8 mouse cellular contexts compared by ENCODE assay signal in the genomic region with DNA sequence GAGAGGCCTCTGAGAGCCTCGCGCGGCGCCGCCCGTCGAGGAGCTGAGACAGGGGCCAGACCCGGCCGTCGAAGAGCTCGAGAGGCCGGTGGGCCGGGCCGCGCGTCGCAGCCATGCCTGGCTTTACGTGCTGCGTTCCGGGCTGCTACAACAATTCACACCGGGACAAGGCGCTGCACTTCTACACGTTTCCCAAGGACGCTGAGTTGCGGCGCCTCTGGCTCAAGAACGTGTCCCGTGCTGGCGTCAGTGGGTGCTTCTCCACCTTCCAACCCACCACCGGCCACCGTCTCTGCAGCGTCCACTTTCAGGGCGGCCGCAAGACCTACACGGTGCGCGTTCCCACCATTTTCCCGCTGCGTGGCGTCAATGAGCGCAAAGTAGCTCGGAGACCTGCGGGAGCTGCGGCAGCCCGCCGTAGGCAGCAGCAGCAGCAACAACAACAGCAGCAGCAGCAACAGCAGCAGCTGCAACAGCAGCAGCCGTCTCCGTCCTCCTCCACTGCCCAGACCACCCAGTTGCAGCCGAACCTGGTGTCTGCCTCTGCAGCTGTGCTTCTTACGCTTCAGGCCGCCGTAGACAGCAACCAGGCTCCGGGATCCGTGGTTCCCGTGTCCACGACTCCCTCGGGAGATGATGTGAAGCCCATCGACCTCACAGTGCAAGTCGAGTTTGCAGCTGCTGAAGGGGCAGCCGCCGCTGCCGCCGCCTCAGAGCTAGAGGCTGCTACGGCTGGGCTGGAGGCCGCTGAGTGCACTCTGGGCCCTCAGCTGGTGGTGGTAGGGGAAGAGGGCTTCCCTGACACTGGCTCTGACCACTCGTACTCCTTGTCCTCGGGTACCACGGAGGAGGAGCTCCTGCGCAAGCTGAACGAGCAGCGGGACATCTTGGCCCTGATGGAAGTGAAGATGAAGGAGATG. TPM values are rescaled to one million over a fixed set of nuclear protein-coding genes. Genes with fewer than 3 reads are reported as not detected.
DNase-seq lines count a peak whose midpoint lies in the region; ATAC-seq lines count a peak whose summit lies in the region.

No protein-coding gene starts in this region.

- DNase-seq in heart, adult 11 months: peak; percentile 95
- no peak for DNase-seq in heart, adult 8-10 months (ENCODE audit: low spot score)
- DNase-seq in cerebellum, adult 18-20 months: peak; percentile 42 to 46
- DNase-seq in intestine, embryonic 14.5 days (ENCODE audit: low spot score): peak; percentile 82
- DNase-seq in testis, postnatal 10 days (ENCODE audit: low spot score): peak; percentile 67

- peak overlapping the region; percentile 77 for H3K27ac ChIP-seq in intestine, embryonic 14.5 days (ENCODE audit: low read depth)
- H3K27ac ChIP-seq in limb, embryonic 13.5 days: peak overlapping the region; percentile 89
- H3K27ac ChIP-seq in midbrain, embryonic 16.5 days (ENCODE audit: low read length): peak overlapping the region; percentile 84

- H3K9me3 ChIP-seq in intestine, embryonic 14.5 days (ENCODE audit: control insufficient read depth, low read length): no peaks in the 10 kb centered on the region
- H3K9me3 ChIP-seq in limb, embryonic 13.5 days: no peaks in the 10 kb centered on the region
- H3K9me3 ChIP-seq in midbrain, embryonic 16.5 days (replicated peaks; ENCODE audit: control insufficient read depth, low read length, poor library complexity, severe bottlenecking): no peaks in the 10 kb centered on the region

- peak overlapping the region; percentile 84 for H3K4me2 ChIP-seq in intestine, embryonic 14.5 days (ENCODE audit: low read length)
- H3K4me2 ChIP-seq in limb, embryonic 13.5 days (replicated peaks): peak overlapping the region; percentile 97
- H3K4me2 ChIP-seq in midbrain, embryonic 16.5 days (ENCODE audit: low read length): peak overlapping the region; percentile 99

- H3K36me3 ChIP-seq in intestine, embryonic 14.5 days (ENCODE audit: control insufficient read depth, insufficient read depth, low read length): peaks cover 10% of the 10 kb centered on the region; the same call in 1 of the 2 replicates
- H3K36me3 ChIP-seq in limb, embryonic 13.5 days: peaks cover 10% of the 10 kb centered on the region; the same call in 1 of the 2 replicates
- H3K36me3 ChIP-seq in midbrain, embryonic 16.5 days (ENCODE audit: control insufficient read depth, insufficient read depth, low read length): no peaks in the 10 kb centered on the region

- H3K9ac ChIP-seq in intestine, embryonic 14.5 days (ENCODE audit: low read length): peak overlapping the region; percentile 68
- peak overlapping the region; percentile 88 for H3K9ac ChIP-seq in limb, embryonic 13.5 days
- H3K9ac ChIP-seq in midbrain, embryonic 16.5 days (ENCODE audit: low read depth, low read length): peak overlapping the region; percentile 84

- H3K4me3 ChIP-seq in intestine, embryonic 14.5 days (ENCODE audit: low read depth, low read length): peak overlapping the region; percentile 77
- H3K4me3 ChIP-seq in limb, embryonic 13.5 days: peak overlapping the region; percentile 84
- peak overlapping the region; percentile 66 for H3K4me3 ChIP-seq in midbrain, embryonic 16.5 days (ENCODE audit: low read depth, low read length)

- peaks cover 30% of the 10 kb centered on the region for H3K4me1 ChIP-seq in intestine, embryonic 14.5 days (replicated peaks; ENCODE audit: control insufficient read depth, insufficient read depth, low read length)
- H3K4me1 ChIP-seq in limb, embryonic 13.5 days: peaks cover 51% of the 10 kb centered on the region
- H3K4me1 ChIP-seq in midbrain, embryonic 16.5 days (ENCODE audit: control insufficient read depth, insufficient read depth, low read length): peaks cover 39% of the 10 kb centered on the region

- H3K27me3 ChIP-seq in intestine, embryonic 14.5 days (replicated peaks; ENCODE audit: control insufficient read depth, insufficient read depth, low read length): no peaks in the 10 kb centered on the region
- H3K27me3 ChIP-seq in limb, embryonic 13.5 days: no peaks in the 10 kb centered on the region
- no peaks in the 10 kb centered on the region for H3K27me3 ChIP-seq in midbrain, embryonic 16.5 days (ENCODE audit: control insufficient read depth, insufficient read depth, low read depth, low read length)

- peak; percentile 27 for ATAC-seq in frontal cortex, adult (ENCODE audit: low TSS enrichment)
- ATAC-seq in intestine, embryonic 14.5 days (replicated peaks; ENCODE audit: low FRiP score, low TSS enrichment, low read depth): peak; percentile 9
- ATAC-seq in limb, embryonic 13.5 days (ENCODE audit: low FRiP score, low read depth): peak; percentile 30
- ATAC-seq in midbrain, embryonic 16.5 days: peak; percentile 25

- WGBS in intestine, embryonic 14.5 days: under 1% methylated on average over 71 of the region's 71 CpGs
- under 1% methylated on average over 71 of the region's 71 CpGs for WGBS in limb, embryonic 13.5 days
- under 1% methylated on average over 66 of the region's 71 CpGs for WGBS in midbrain, embryonic 16.5 days

RNA-seq across cellular contexts. Expression of gene Thap11, which starts 0.6 kb away (rescaled TPM):
- 10 to 100 TPM; 26.4 to 30.7 (median 28.0) TPM for total RNA-seq in heart, adult 8-10 months (2022)
- polyA plus RNA-seq in intestine, embryonic 14.5 days (2014; fragmentation: Nextera tagmentation; extraction: Ambion mirVana): 58.0 and 61.1 TPM in 2 replicates
- polyA plus RNA-seq in limb, embryonic 13.5 days (2015; fragmentation: Nextera tagmentation; extraction: Ambion mirVana): 79.0 and 83.0 TPM in 2 replicates
- polyA plus RNA-seq in midbrain, embryonic 16.5 days (2015; fragmentation: Nextera tagmentation; extraction: Ambion mirVana): 50.6 and 53.4 TPM in 2 replicates

RNA-seq across cellular contexts. Expression of gene Cenpt, which starts 2.4 kb away (rescaled TPM):
- 1 to 10 TPM; 2.0 to 2.6 (median 2.5) TPM for total RNA-seq in heart, adult 8-10 months (2022)
- polyA plus RNA-seq in intestine, embryonic 14.5 days (2014; fragmentation: Nextera tagmentation; extraction: Ambion mirVana): 39.2 and 40.1 TPM in 2 replicates
- polyA plus RNA-seq in limb, embryonic 13.5 days (2015; fragmentation: Nextera tagmentation; extraction: Ambion mirVana): 52.1 and 54.6 TPM in 2 replicates
- polyA plus RNA-seq in midbrain, embryonic 16.5 days (2015; fragmentation: Nextera tagmentation; extraction: Ambion mirVana): 45.9 and 59.5 TPM in 2 replicates

RNA-seq across cellular contexts. Expression of gene Nutf2, which starts 4.9 kb away (rescaled TPM):
- total RNA-seq in heart, adult 8-10 months (2022): 10 to 100 TPM; 16.4 to 44.3 (median 30.6) TPM
- polyA plus RNA-seq in intestine, embryonic 14.5 days (2014; fragmentation: Nextera tagmentation; extraction: Ambion mirVana): 302 and 316 TPM in 2 replicates
- polyA plus RNA-seq in limb, embryonic 13.5 days (2015; fragmentation: Nextera tagmentation; extraction: Ambion mirVana): 253 and 274 TPM in 2 replicates
- polyA plus RNA-seq in midbrain, embryonic 16.5 days (2015; fragmentation: Nextera tagmentation; extraction: Ambion mirVana): 146 and 153 TPM in 2 replicates

RNA-seq across cellular contexts. Expression of gene Edc4, which starts 25.2 kb away (rescaled TPM):
- 10 to 100 TPM; 23.6 to 25.6 (median 24.2) TPM for total RNA-seq in heart, adult 8-10 months (2022)
- polyA plus RNA-seq in intestine, embryonic 14.5 days (2014; fragmentation: Nextera tagmentation; extraction: Ambion mirVana): 37.0 and 40.7 TPM in 2 replicates
- polyA plus RNA-seq in limb, embryonic 13.5 days (2015; fragmentation: Nextera tagmentation; extraction: Ambion mirVana): 54.6 and 61.5 TPM in 2 replicates
- polyA plus RNA-seq in midbrain, embryonic 16.5 days (2015; fragmentation: Nextera tagmentation; extraction: Ambion mirVana): 55.5 and 56.9 TPM in 2 replicates

RNA-seq across cellular contexts. Expression of gene Tsnaxip1, which starts 28.0 kb away (rescaled TPM):
- total RNA-seq in heart, adult 8-10 months (2022): not detected
- 0.11 TPM in 1 of 2 replicates, not detected in the other for polyA plus RNA-seq in intestine, embryonic 14.5 days (2014; fragmentation: Nextera tagmentation; extraction: Ambion mirVana)
- polyA plus RNA-seq in limb, embryonic 13.5 days (2015; fragmentation: Nextera tagmentation; extraction: Ambion mirVana): 0.20 and 0.27 TPM in 2 replicates
- 0.77 and 0.93 TPM in 2 replicates for polyA plus RNA-seq in midbrain, embryonic 16.5 days (2015; fragmentation: Nextera tagmentation; extraction: Ambion mirVana)
